Mouse (Mus musculus) heart, embryonic 12.5 days (tissue): ENCODE data around the gene Dmwd. TPM values are rescaled to one million over a fixed set of nuclear protein-coding genes. Genes with fewer than 3 reads are reported as not detected.

Experiments used
- microRNA-seq: library from miRNA; unstranded; fragments of <30 nt; microRNA quantifications from one replicate; pipeline ENCODE4, GENCODE M21; 2017
- polyA plus RNA-seq: library from polyadenylated mRNA; unstranded; fragments of >200 nt; fragmentation: Nextera tagmentation; extraction: Ambion mirVana; gene quantifications from 2 replicates; pipeline ENCODE4 v1.2.1, GENCODE M21; 2016

Dmwd gene
- polyA plus RNA-seq, 1 experiment from 2014 or later = 15.5 TPM

Small RNAs within 50 kb of the gene (microRNA-seq; reads per million reads assigned to microRNA genes)
- gene Mir3100 = not detected

Other genes starting within 250 kb of the Dmwd start
- 0.17 and 0.31 TPM in 2 replicates for gene Mill2, start 236.3 kb upstream of the Dmwd start, polyA plus RNA-seq
- gene Pglyrp1, start 204.9 kb upstream of the Dmwd start, polyA plus RNA-seq = 0.83 and 0.96 TPM in 2 replicates
- gene Ccdc61, start 165.8 kb upstream of the Dmwd start, polyA plus RNA-seq = 23.3 and 24.0 TPM in 2 replicates
- 0.60 and 0.64 TPM in 2 replicates for gene Nova2, start 150.3 kb upstream of the Dmwd start, polyA plus RNA-seq
- gene Nanos2, start 88.8 kb upstream of the Dmwd start, polyA plus RNA-seq = not detected in 2 replicates
- gene Mypop, start 85.0 kb upstream of the Dmwd start, polyA plus RNA-seq = 2.7 and 3.0 TPM in 2 replicates
- gene Irf2bp1, start 72.2 kb upstream of the Dmwd start, polyA plus RNA-seq = 21.3 and 22.8 TPM in 2 replicates
- 0.37 TPM in 1 of 2 replicates, not detected in the other for gene Foxa3, start 52.7 kb upstream of the Dmwd start, polyA plus RNA-seq
- gene Sympk, start 51.9 kb upstream of the Dmwd start, polyA plus RNA-seq = 33.2 TPM in 2 replicates
- gene Rsph6a, start 21.5 kb upstream of the Dmwd start, polyA plus RNA-seq = not detected in 2 replicates
- gene Dmpk, start 7.6 kb downstream of the Dmwd start, polyA plus RNA-seq = 16.4 and 17.2 TPM in 2 replicates
- 7.1 and 7.2 TPM in 2 replicates for gene Six5, start 18.4 kb downstream of the Dmwd start, polyA plus RNA-seq
- 2.2 TPM in 2 replicates for gene Gm4969, start 42.1 kb downstream of the Dmwd start, polyA plus RNA-seq
- 10.2 and 11.2 TPM in 2 replicates for gene Fbxo46, start 43.6 kb downstream of the Dmwd start, polyA plus RNA-seq
- 10.0 TPM in 2 replicates for gene Qpctl, start 73.1 kb downstream of the Dmwd start, polyA plus RNA-seq
- 101 TPM in 2 replicates for gene Snrpd2, start 73.5 kb downstream of the Dmwd start, polyA plus RNA-seq
- gene Gipr, start 89.9 kb downstream of the Dmwd start, polyA plus RNA-seq = 8.0 and 9.7 TPM in 2 replicates
- gene Eml2, start 100.2 kb downstream of the Dmwd start, polyA plus RNA-seq = 17.7 and 18.2 TPM in 2 replicates
- gene Gpr4, start 136.3 kb downstream of the Dmwd start, polyA plus RNA-seq = 0.97 and 1.1 TPM in 2 replicates
- gene Opa3, start 152.1 kb downstream of the Dmwd start, polyA plus RNA-seq = 37.0 and 38.4 TPM in 2 replicates
- 93.7 and 99.0 TPM in 2 replicates for gene Vasp, start 195.6 kb downstream of the Dmwd start, polyA plus RNA-seq
- not detected in 2 replicates for gene Ppm1n, start 203.8 kb downstream of the Dmwd start, polyA plus RNA-seq
- gene Rtn2, start 206.4 kb downstream of the Dmwd start, polyA plus RNA-seq = 23.6 and 26.7 TPM in 2 replicates
- gene Fosb, start 233.8 kb downstream of the Dmwd start, polyA plus RNA-seq = 0.37 and 0.55 TPM in 2 replicates